Mouse (Mus musculus) forebrain, embryonic 16.5 days (tissue): ENCODE measurements at regions not wholly inside any gene's neighbourhood (a gene's known extent, or its start where the extent isn't known, plus 50 kb on each side); places are given as distances from the start of the nearest gene placed in this dataset.

Source experiments
- ATAC-seq: fragments of 200-750 bp; cut with Nextera tagmentation; 2 replicates; pipeline ENCODE4 v1.8.0; 2017; ENCODE audit warnings: mild to moderate bottlenecking, moderate library complexity
- H3K27ac ChIP-seq: fragments of 300-500 bp; sonication (generic); 2 replicates; pipeline ENCODE4 v1.5.1; 2014; ENCODE audit warnings: low read length, control low read depth
- H3K27me3 ChIP-seq: fragments of 300-500 bp; sonication (generic); replicated peaks from 2 replicates; pipeline ENCODE4 v1.6.1; 2014; ENCODE audit warnings: low read length; ENCODE audit not compliant: control insufficient read depth, insufficient read depth
- H3K36me3 ChIP-seq: fragments of 300-500 bp; sonication (generic); 2 replicates; pipeline ENCODE4 v1.6.1; 2014; ENCODE audit not compliant: control insufficient read depth, insufficient read depth
- H3K4me1 ChIP-seq: fragments of 300-500 bp; sonication (generic); replicated peaks from 2 replicates; pipeline ENCODE4 v1.6.1; 2014; ENCODE audit warnings: low read length; ENCODE audit not compliant: control insufficient read depth, insufficient read depth
- H3K4me2 ChIP-seq: fragments of 300-500 bp; sonication (generic); 2 replicates; pipeline ENCODE4 v1.6.1; 2014; ENCODE audit warnings: mild to moderate bottlenecking, low read length, control low read depth
- H3K4me3 ChIP-seq: fragments of 300-500 bp; sonication (generic); replicated peaks from 2 replicates; pipeline ENCODE4 v1.5.1; 2014; ENCODE audit warnings: mild to moderate bottlenecking, low read length, control low read depth
- H3K9ac ChIP-seq: fragments of 300-500 bp; sonication (generic); replicated peaks from 2 replicates; pipeline ENCODE4 v1.6.1; 2014; ENCODE audit warnings: low read depth, low read length, control low read depth
- H3K9me3 ChIP-seq: fragments of 300-500 bp; sonication (generic); 2 replicates; pipeline ENCODE4 v1.6.1; 2016; ENCODE audit warnings: low read length; ENCODE audit not compliant: control insufficient read depth
- WGBS: fragments of 180-500 bp; shearing (Covaris S2); extraction: QIAGEN DNeasy Blood & Tissue Kit; methylation state at CpG from one replicate; pipeline ENCODE4 v1.1.7; 2014; 5-methylcytosine and 5-hydroxymethylcytosine counted together

DNA sequence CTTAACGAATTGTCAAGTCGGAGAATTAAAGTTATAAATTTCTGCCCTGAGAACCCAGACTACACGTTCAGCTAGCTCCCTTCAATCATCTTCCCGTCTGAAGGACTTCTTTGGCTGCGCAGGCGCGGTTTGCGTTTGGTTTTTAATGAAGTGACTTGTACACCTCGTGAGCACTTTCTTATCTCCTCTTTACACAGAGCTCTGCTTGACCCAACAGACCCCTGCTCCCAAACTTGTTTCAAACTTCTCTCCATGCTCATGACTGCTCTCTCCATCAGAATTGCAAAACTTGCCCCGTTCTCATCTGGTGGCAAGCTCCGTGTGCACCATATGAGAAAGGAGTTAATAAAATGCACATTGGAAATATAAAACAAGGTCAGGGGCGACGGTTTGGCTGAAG is 257.2 kb upstream of the Nt5e start:
- ATAC-seq, result no peak
- no peaks in the 10 kb centered on the region for H3K36me3 ChIP-seq
- H3K27ac ChIP-seq, result no peak overlapping the region
- 89% methylated on average over 13 of the region's 13 CpGs for WGBS
- no peaks in the 10 kb centered on the region for H3K9me3 ChIP-seq
- no peaks in the 10 kb centered on the region; the same call in 1 of the 2 replicates for H3K27me3 ChIP-seq
- H3K4me1 ChIP-seq, result peaks cover 11% of the 10 kb centered on the region
- no peak overlapping the region for H3K4me2 ChIP-seq
- H3K9ac ChIP-seq, result no peak overlapping the region
- no peak overlapping the region for H3K4me3 ChIP-seq

DNA sequence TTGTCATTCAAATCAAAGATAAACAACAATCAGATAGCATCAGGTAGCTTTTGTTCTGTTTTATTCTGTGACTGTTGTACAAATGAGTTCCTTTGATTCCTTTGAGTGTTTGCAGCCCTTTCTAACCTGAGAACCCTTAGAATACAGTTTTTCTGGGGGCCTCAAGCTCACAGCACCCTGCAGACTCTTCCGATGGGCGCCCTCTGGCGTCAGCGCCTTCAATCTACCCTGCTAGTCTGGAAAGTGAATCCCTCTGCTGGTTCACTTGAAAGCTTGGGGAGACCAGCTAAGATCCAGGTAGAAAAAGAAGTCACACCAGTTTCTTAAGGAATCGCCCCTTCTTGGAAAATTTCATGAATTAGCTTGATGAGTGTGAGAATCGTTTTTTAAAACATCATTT is 253.8 kb upstream of the Nt5e start:
- Histone ChIP-seq H3K36me3 (no peaks in the 10 kb centered on the region), H3K9ac (no peak overlapping the region), H3K4me2 (no peak overlapping the region), H3K27me3 (no peaks in the 10 kb centered on the region; the same call in 1 of the 2 replicates), H3K9me3 (no peaks in the 10 kb centered on the region), H3K4me3 (no peak overlapping the region), H3K27ac (no peak overlapping the region), H3K4me1 (peaks cover 6% of the 10 kb centered on the region)
- whole genome bisulfite sequencing, result 19% methylated on average over 6 of the region's 6 CpGs
- ATAC-seq, result peak; percentile 44; the same call in 1 of the 2 replicates

DNA sequence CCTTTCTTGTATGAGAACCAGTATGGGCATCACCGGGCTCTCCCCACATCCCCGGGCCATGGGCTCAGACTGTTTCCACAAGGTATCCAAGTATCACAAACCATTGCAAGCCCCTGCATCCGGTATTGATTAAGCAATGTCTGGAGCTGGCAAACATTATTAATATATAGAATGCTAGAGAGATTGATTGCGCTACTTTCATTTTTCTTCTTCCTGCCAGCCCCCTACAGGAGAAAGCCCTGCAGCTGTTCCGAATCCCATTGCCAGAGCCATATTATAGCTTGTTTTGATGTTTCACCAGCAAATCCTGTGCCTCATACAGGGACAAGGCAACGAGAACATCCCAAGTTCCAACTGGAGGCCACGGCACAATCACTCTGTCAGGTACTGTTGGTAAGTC is 253.4 kb upstream of the Nt5e start:
- H3K4me2 ChIP-seq, result no peak overlapping the region
- no peaks in the 10 kb centered on the region for H3K9me3 ChIP-seq
- 82% methylated on average over 7 of the region's 7 CpGs for WGBS
- H3K27ac ChIP-seq, result no peak overlapping the region
- H3K36me3 ChIP-seq, result no peaks in the 10 kb centered on the region
- H3K9ac ChIP-seq, result no peak overlapping the region
- H3K4me3 ChIP-seq, result no peak overlapping the region
- H3K4me1 ChIP-seq, result peaks cover 6% of the 10 kb centered on the region; the same call in 1 of the 2 replicates
- no peak for ATAC-seq
- no peaks in the 10 kb centered on the region; the same call in 1 of the 2 replicates for H3K27me3 ChIP-seq

DNA sequence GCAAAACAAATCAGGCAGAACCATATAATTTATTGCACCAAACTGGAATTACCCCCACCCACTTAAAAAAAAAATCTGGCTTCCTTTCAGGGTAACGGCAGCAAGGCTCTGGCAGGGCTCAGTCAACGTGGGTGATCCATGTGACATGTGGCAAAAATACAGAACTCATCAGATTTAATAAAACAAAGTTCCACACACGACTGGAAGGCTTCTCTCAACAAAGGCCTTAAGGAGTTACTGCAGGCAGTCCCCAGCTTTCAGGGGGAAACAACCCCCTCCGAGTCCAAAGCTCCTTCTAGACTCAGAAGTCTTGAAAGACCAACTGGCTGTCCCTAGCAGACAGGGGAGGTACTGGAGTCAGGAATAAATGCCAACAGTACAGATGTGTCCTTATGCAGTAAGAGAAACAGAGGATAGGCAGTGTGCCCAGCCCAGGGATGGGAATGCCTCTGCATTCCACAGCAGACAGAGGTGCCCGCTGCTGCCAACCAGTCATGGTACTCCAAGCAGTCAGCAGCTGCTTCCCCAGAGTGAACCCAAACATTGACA is 244.0 kb upstream of the Nt5e start:
- ATAC-seq, result no peak
- 66% methylated on average over 5 of the region's 5 CpGs for WGBS
- Histone ChIP-seq H3K27me3 (no peaks in the 10 kb centered on the region), H3K27ac (no peak overlapping the region), H3K4me3 (no peak overlapping the region), H3K4me1 (no peaks in the 10 kb centered on the region), H3K4me2 (no peak overlapping the region), H3K9ac (no peak overlapping the region), H3K9me3 (0 out of 2 replicates have a peak, but pooled peaks cover 2% of the 10 kb centered on the region), H3K36me3 (no peaks in the 10 kb centered on the region)

- H3K4me3 ChIP-seq, result no peak overlapping the region
- WGBS, result 91% methylated on average over 11 of the region's 11 CpGs
- ATAC-seq, result no peak
Observed at GRCm38 (mm10) chr9:88085181-88085816, 241.7 kb upstream of the Nt5e start.

DNA sequence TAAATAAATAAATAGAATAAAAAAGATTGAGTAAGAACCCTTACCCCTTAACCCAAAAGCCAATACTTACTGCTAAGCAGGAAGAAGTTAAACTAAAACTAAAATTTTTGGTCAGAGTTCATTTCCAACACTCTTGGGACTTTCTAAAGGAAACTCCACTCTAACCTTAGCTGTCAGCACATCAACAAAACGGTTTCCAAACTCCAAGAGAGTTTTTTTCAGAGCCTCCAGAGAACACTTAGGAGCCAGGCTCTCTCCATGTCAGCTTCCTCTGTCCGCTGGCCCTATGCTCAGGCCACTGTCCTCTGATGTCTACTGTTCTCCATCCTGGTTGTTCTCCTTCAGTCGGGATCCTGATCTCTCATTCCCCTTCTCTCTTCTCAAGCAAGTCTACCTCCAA is 241.1 kb upstream of the Nt5e start:
- ATAC-seq, result no peak
- WGBS, result 76% methylated on average over 3 of the region's 3 CpGs

More at GRCm38 (mm10) chr9:88085181-88085816, 241.7 kb upstream of the Nt5e start:
- H3K4me1 ChIP-seq, result no peaks in the 10 kb centered on the region
- H3K27me3 ChIP-seq, result no peaks in the 10 kb centered on the region
- no peak overlapping the region for H3K27ac ChIP-seq
- H3K9ac ChIP-seq, result no peak overlapping the region
- H3K9me3 ChIP-seq, result 0 out of 2 replicates have a peak, but pooled peaks cover 2% of the 10 kb centered on the region
- H3K36me3 ChIP-seq, result no peaks in the 10 kb centered on the region
- no peak overlapping the region for H3K4me2 ChIP-seq

DNA sequence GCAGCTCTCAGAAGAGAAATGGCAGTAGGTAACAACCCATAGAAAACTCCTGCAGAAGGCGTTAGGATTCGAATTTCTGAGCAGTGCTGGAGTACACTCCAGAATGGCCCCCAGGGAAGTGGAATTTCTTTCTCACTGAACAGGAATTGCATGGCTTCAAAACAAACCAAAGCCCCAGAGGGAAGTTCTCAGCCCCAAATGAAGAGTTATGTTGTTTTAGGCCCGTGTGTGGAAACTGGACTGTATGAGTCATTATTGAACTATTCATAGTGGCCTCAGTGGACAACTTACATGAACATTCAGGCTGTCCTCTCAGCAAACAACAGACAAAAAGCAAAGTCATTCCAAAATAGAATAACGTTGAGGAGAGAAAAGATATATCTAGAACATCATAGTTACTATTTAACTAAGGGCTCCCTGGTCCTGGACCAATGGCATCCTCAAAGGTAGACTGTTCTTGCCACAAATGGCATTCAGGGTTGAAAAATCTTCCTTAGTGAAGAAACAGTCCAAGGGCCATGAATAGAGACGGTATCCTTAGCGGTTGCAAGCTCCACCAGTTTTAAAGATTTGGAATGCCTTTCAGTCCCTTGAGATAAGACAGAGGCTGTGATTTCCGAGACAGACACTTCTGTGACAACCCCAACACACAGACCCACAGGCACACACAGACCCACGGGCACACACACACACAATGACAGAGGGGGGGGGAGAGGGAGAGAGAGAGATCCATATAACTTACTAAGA is 235.0 kb upstream of the Nt5e start:
- ATAC-seq, result no peak
- Histone ChIP-seq H3K9ac (no peak overlapping the region), H3K36me3 (no peaks in the 10 kb centered on the region), H3K4me1 (no peaks in the 10 kb centered on the region), H3K9me3 (no peaks in the 10 kb centered on the region), H3K4me3 (no peak overlapping the region), H3K27ac (no peak overlapping the region), H3K27me3 (no peaks in the 10 kb centered on the region), H3K4me2 (no peak overlapping the region)
- WGBS, result 80% methylated on average over 8 of the region's 8 CpGs

More for the DNA sequence above, 241.1 kb upstream of the Nt5e start:
- Histone ChIP-seq H3K36me3 (no peaks in the 10 kb centered on the region), H3K27ac (no peak overlapping the region), H3K9ac (no peak overlapping the region), H3K27me3 (no peaks in the 10 kb centered on the region), H3K4me1 (no peaks in the 10 kb centered on the region), H3K4me3 (no peak overlapping the region), H3K9me3 (0 out of 2 replicates have a peak, but pooled peaks cover 2% of the 10 kb centered on the region), H3K4me2 (no peak overlapping the region)

- Histone ChIP-seq H3K36me3 (no peaks in the 10 kb centered on the region), H3K4me1 (no peaks in the 10 kb centered on the region), H3K27me3 (no peaks in the 10 kb centered on the region), H3K9ac (no peak overlapping the region), H3K4me2 (no peak overlapping the region), H3K4me3 (no peak overlapping the region), H3K9me3 (no peaks in the 10 kb centered on the region), H3K27ac (no peak overlapping the region)
- no peak for ATAC-seq
- 93% methylated on average over 4 of the region's 4 CpGs for WGBS
Observed at GRCm38 (mm10) chr9:88092561-88092960, 234.4 kb upstream of the Nt5e start.

DNA sequence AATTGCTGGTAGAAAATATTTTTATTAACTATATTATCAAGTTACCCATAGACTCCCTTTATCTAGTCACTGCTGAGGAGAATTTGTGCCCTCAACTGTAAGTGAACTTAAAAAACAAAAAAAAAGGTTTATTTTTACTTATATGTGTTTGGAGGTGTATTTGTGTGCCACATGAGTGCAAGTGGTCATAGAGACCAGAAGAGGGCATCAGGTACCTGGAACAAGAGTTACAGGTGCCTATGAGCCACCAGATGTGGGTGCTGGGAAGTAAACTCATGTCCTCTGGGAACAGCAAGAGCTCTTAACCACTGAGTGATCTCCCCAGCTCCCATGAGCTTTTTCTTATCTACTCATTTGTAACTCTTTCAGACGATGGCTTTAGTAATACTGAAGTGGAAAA is 213.9 kb upstream of the Nt5e start:
- Histone ChIP-seq H3K27me3 (no peaks in the 10 kb centered on the region), H3K9ac (no peak overlapping the region), H3K4me1 (no peaks in the 10 kb centered on the region), H3K36me3 (no peaks in the 10 kb centered on the region), H3K9me3 (no peaks in the 10 kb centered on the region), H3K27ac (no peak overlapping the region), H3K4me2 (no peak overlapping the region), H3K4me3 (no peak overlapping the region)
- ATAC-seq, result no peak
- WGBS, result 69% methylated on average over 1 of the region's 1 CpGs
